Mouse (Mus musculus) Patski (cell line): ENCODE measurements around the gene Sema3b. TPM values are rescaled to one million over a fixed set of nuclear protein-coding genes. Genes with fewer than 3 reads are reported as not detected.
"Not testable (repeated sequence)": the region's sequence is repeated elsewhere in the genome, so short reads cannot be mapped to it uniquely, and the experiment has no call there.

Source experiments
- ATAC-seq: fragments of 100-300 bp; one replicate; pipeline ENCODE4 v1.8.0; 2021
- CTCF ChIA-PET: fragments of 350-600 bp; sonication (Branson Sonifier 250); formaldehyde crosslinking; loops from one replicate; lab custom pipeline; 2022; ENCODE audit warnings: inconsistent platforms; lab: Charles Lee
- POLR2A ChIA-PET: fragments of 350-600 bp; sonication (Branson Sonifier 250); formaldehyde crosslinking; loops from one replicate; lab custom pipeline; 2022; ENCODE audit warnings: antibody characterized with exemption, inconsistent platforms; lab: Charles Lee
- DNase-seq: peaks from one replicate; pipeline ENCODE4 v3.0.0-alpha.2; 2011; ENCODE audit warnings: low read depth, low spot score
- H3K27me3 ChIP-seq: fragments of 371-371 bp; one replicate; pipeline ENCODE4 v1.5.1; 2021
- CTCF ChIP-seq: fragments of 100-300 bp; IDR thresholded peaks from one replicate; pipeline ENCODE4 v1.5.1; 2021
- in situ Hi-C: fragments of 300-500 bp; cut with MboI; formaldehyde crosslinking; loops from 3 replicates; pipeline ENCODE4 v1.11.1; 2018; ENCODE audit warnings: low pct_unique_long_range_greater_than_20kb, mixed read lengths
- polyA plus RNA-seq: library from polyadenylated mRNA; unstranded; gene quantifications from one replicate; pipeline ENCODE4 v1.2.3, GENCODE M21; 2021

Sema3b gene
- polyA plus RNA-seq, 1 experiment from 2014 or later = 39.1 TPM

DNA sequence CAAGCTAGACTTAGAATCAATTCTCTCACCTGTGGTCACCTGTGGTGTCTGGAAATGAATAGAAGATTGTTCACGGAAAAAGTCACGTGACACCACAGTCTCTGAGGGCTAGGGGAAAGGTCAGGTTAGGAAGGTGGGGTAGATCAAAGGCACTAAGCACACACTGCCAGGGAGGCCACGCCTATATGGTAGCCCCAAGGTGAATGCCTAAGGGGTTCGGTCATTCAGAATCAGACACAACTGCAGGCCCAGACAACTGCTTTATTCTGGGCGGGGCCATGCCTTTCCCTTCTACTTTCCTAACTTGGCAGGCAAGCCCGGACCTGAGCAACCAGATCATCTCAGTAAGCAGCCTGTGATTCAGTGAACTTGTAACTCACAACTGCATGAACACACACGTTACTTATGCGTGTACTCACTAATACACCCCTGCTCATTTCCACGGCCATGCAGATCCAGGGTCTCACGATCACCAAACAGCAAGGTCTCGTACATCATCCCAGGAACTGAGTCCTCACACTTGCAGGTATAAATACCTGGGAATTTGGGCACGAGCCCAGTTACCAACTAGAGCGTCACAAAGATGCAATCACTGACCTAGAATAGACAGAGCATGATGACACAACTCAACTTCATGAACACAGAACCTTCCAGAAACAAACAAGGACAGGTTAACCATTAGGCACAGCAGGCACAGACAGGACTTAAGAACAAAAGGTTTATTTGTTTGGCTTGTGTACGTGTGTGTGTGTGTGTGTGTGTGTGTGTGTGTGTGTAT is 33.3 kb downstream of the Sema3b start:
- CTCF ChIA-PET = interaction anchor here (1.1 kb wide), 1 partner anchor 10 kb away, joined by 3 read pairs; no protein-coding TSS in a partner anchor

GRCm38 (mm10) chr9:107573774-107574173 is 35.3 kb downstream of the Sema3b start:
- POLR2A ChIA-PET, H3K27me3 ChIP-seq, ATAC-seq, in situ Hi-C loops, DNase-seq: not testable (repeated sequence)
- CTCF ChIA-PET = interaction anchor here (1.3 kb wide), 1 partner anchor 72 kb away, joined by 3 read pairs; no protein-coding TSS in a partner anchor

More for the DNA sequence above, 33.3 kb downstream of the Sema3b start:
- H3K27me3 ChIP-seq = no peaks in the 10 kb centered on the region
- in situ Hi-C loops = no loop called here
- ATAC-seq (no peak), DNase-seq (no peak)
- POLR2A ChIA-PET = interaction anchor here (0.8 to 1.2 kb wide), 2 partner anchors 18 to 19 kb away, joined by 3 read pairs; no protein-coding TSS in a partner anchor
- TF ChIP-seq CTCF = no peak

- CTCF ChIA-PET = interaction anchor here (1.9 kb wide), 1 partner anchor 72 kb away, joined by 7 read pairs; no protein-coding TSS in a partner anchor
- no peak for TF ChIP-seq CTCF
- no peak for DNase-seq
- in situ Hi-C loops = no loop called here
- no peak for ATAC-seq
- POLR2A ChIA-PET = interaction anchor here (0.7 kb wide), 1 partner anchor 9 kb away, joined by 3 read pairs; the partner anchor contains the start of gene Tusc2
- H3K27me3 ChIP-seq = no peaks in the 10 kb centered on the region
These were observed 36.7 kb downstream of the Sema3b start for GRCm38 (mm10) chr9:107572327-107572662.

DNA sequence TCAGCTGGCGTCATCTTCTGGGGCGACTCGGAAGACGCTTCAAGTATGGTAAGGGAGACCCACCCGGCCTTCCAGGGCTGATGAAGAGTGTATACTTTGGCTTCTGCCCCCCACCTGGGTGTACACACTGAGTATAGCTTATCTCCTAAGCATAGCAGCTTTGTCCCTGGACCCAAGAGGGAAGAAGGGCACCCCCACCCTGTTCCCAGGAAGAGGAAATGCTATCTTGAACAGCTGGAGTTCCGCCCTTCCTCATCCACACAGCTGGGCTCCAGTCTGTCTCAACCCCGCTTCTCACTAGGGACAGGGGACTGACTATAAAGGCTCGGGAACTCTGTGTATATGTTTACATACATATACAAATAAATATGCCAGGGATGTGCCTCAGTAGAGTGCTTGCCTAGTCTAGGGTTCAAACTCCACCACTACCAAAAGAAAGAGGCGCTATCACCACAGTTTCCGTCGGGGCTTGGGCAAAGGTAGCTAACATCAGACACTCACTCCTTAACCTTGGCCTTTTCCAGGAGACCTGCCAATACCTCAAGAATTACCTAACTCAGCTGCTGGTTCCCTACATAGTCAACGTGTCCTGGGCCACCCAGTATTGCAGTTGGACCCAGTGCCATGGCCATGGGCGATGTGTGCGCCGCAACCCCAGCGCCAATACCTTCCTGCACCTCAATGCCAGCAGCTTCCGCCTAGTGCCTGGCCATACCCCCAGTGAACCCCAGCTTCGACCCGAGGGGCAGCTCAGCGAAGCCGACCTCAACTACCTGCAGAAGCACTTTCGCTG is 37.3 kb downstream of the Sema3b start:
- no peaks in the 10 kb centered on the region for H3K27me3 ChIP-seq
- DNase-seq = no peak
- POLR2A ChIA-PET = interaction anchor here (0.7 kb wide), 1 partner anchor 9 kb away, joined by 3 read pairs; the partner anchor contains the start of gene Tusc2
- no peak for ATAC-seq
- in situ Hi-C loops = no loop called here
- TF ChIP-seq CTCF = no peak
- CTCF ChIA-PET = interaction anchor here (1.9 to 4.3 kb wide), 2 partner anchors 8 to 72 kb away, joined by 7 to 19 read pairs; partner anchors contain the start of genes Hyal3 and Naa80

DNA sequence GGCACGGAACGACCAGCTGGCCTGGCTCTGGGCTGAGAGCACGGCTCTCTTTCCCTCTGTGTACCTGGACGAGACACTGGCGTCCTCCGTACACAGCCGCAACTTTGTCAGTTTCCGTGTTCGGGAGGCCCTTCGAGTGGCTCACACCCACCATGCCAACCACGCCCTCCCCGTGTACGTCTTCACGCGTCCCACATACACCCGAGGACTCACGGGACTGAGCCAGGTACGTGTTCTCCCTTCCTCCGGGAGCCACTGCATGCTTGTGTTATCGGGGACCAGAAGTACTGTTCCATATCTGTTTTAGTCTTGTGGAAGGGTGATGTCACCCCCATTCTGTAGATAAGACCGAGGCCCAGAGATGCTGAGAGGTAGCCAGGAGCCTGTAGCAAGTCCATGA is 38.2 kb downstream of the Sema3b start:
- TF ChIP-seq CTCF = no peak
- H3K27me3 ChIP-seq = no peaks in the 10 kb centered on the region
- DNase-seq (no peak), ATAC-seq (no peak)
- in situ Hi-C loops = no loop called here
- POLR2A ChIA-PET = interaction anchor here (1.3 kb wide), 1 partner anchor 10 kb away, joined by 8 read pairs; the partner anchor contains the start of gene Hyal3
- CTCF ChIA-PET = interaction anchor here (4.3 kb wide), 1 partner anchor 9 kb away, joined by 19 read pairs; the partner anchor contains the start of genes Hyal3 and Naa80

DNA sequence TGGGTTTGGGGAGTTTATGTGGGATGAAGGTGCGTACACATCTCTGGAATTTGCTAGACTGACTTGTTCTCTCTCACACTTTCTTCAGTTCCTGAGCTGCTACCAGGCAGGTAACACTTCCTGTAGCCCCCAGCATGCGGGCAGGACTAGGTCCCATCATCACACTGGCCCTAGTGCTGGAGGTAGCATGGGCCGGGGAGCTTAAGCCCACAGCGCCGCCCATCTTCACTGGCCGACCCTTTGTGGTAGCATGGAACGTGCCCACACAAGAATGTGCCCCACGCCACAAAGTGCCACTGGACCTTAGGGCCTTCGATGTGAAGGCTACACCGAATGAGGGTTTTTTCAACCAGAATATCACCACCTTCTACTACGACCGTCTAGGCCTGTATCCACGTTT is 39.0 kb downstream of the Sema3b start:
- ATAC-seq (no peak), DNase-seq (no peak)
- TF ChIP-seq CTCF = no peak
- CTCF ChIA-PET = interaction anchor here (0.6 to 4.3 kb wide), 4 partner anchors 10 to 75 kb away, joined by 3 to 19 read pairs (median 6); partner anchors contain the start of genes Hyal3, Ifrd2 and Naa80
- no peaks in the 10 kb centered on the region for H3K27me3 ChIP-seq
- POLR2A ChIA-PET = interaction anchor here (0.6 to 1.3 kb wide), 3 partner anchors 10 to 165 kb away, joined by 3 to 8 read pairs (median 3); partner anchors contain the start of gene Hyal3
- in situ Hi-C loops = no loop called here

DNA sequence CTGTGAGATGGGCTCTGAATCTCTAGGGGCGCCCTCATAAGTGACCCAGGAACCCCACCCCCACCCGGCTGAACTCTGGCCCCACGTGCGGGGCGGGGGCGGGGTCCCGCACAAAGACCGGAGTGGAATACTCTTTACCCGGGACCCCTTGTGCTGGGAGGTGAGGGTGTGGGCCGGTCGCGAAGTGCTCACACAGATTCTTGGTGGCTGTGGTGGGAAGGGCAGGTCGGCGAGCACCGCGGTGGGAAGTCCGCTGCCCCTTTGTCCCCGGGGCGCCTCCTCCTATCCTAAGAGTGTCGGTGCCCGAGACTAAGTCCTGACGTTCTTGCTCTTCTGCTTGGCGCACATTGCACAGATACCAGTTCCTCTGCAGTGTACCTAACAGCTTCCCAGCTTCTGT is 39.8 kb downstream of the Sema3b start:
- in situ Hi-C loops = no loop called here
- no peaks in the 10 kb centered on the region for H3K27me3 ChIP-seq
- DNase-seq = no peak
- ChIA-PET POLR2A (interaction anchor here (0.6 to 1.3 kb wide), 4 partner anchors 10 to 166 kb away, joined by 3 to 8 read pairs (median 4); partner anchors contain the start of genes Hyal3 and Ifrd2), CTCF (interaction anchor here (2.0 to 4.3 kb wide), 3 partner anchors 10 to 76 kb away, joined by 5 to 19 read pairs (median 8); partner anchors contain the start of genes Hyal3, Ifrd2 and Naa80)
- TF ChIP-seq CTCF = no peak
- ATAC-seq = peak; percentile 13

- DNase-seq (no peak), ATAC-seq (peak; percentile 72)
- POLR2A ChIA-PET = interaction anchor here (0.9 to 1.3 kb wide), 3 partner anchors 13 to 72 kb away, joined by 3 to 5 read pairs (median 5); partner anchors contain the start of gene Ifrd2
- CTCF ChIA-PET = interaction anchor here (2.0 to 4.3 kb wide), 4 partner anchors 11 to 77 kb away, joined by 5 to 19 read pairs (median 8); partner anchors contain the start of genes Hyal3, Ifrd2 and Naa80
- H3K27me3 ChIP-seq = no peaks in the 10 kb centered on the region
- TF ChIP-seq CTCF = no peak
- in situ Hi-C loops = no loop called here
These were observed 40.4 kb downstream of the Sema3b start for GRCm38 (mm10) chr9:107568331-107569261.
